Mouse (Mus musculus) erythroblast, embryonic 14.5 days (primary cell): ENCODE measurements around the gene Sphk2.

Source experiments
- GATA1 ChIP-seq: IDR thresholded peaks from 2 replicates; pipeline ENCODE4 v1.6.1; 2012; ENCODE audit warnings: low read length, inconsistent platforms, mixed read lengths
- TAL1 ChIP-seq: IDR thresholded peaks from 3 replicates; pipeline ENCODE4 v1.6.1; 2012; ENCODE audit warnings: low read length, inconsistent platforms, mixed read lengths

DNA sequence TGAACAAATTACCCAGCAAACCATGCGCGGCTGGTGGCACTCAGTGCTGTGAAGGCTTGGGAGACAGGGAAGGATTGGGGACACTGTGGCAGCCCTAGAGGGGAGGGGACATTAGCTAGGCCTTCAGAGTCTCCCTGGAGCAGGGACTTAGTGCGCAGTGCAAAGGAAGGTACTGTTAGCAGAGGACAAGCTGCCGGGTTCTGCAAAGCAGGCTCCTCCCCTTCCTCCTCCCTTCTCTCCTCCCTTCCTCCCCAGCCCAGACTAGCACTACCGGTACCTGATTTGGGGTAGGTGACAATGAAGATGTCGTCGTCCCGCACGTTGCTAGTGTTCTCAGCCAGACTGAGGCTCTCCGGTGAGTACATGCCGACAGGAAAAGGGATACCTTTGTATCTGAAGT, 24.0 kb upstream of the Sphk2 start:
- no peak for TF ChIP-seq GATA1
- no peak for TF ChIP-seq TAL1
